Mouse (Mus musculus): ENCODE measurements around the gene Per2. TPM values are rescaled to one million over a fixed set of nuclear protein-coding genes. Genes with fewer than 3 reads are reported as not detected.
A peak's percentile ranks its signal among the peaks of the same experiment; 100 is the strongest.

The Per2 gene
- total RNA-seq, 2 experiments from 2014 or later: 1.9 TPM

DNA sequence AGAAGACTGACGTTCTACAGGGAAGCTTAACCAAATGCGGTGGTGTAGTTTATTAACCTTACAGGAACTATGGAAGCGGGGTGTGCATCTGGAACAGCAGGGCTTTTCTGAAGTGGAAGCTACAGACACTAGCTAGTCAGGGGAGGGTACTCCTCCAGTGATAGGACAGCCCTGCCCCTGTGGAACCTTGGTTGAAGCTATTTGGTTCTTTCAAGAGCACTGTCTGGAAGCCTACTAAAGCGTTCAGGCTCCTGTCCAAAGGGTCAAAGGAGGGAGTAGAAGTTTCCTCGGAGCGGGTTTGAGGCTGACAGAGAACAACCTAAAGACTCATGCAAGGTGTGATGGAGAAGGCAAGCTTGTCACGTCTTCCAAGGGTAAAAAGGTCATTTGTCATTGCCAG lies 945 bp upstream of the Per2 start:
- ATAC-seq (ENCODE audit: poor library complexity, severe bottlenecking): no peak

DNA sequence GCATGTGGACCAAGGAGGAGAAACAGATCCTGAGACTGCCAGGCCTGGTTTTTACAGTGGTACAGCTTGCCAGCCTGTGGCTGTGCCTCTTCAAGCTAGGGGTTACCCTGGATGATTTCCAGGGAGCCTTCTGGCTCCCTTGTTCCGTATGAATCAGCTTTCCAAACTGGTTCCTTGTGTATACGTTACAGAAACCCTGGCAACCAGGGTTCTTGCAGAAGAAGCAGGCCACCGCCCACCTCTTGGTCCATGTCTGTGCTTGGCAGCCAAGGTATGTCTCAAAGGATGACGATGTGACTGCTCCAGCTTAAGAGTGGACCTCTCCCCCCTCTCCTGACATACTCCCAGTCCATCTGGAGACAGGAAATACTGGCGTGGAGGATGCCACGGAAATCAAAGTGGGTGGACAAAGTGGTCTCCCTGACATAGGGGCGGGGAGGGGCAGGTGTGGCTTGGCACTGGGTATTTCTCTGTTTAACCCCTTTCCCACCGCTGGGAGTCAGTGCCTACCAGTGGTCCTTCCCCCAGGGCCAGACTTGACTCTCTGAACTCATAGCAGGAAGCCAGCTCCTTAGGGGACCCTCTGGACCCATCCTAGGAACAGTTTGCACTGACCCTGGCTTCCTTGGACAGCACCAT lies 782 bp downstream of the Per2 start:
- peak; percentile 7 for ATAC-seq (ENCODE audit: poor library complexity, severe bottlenecking)

DNA sequence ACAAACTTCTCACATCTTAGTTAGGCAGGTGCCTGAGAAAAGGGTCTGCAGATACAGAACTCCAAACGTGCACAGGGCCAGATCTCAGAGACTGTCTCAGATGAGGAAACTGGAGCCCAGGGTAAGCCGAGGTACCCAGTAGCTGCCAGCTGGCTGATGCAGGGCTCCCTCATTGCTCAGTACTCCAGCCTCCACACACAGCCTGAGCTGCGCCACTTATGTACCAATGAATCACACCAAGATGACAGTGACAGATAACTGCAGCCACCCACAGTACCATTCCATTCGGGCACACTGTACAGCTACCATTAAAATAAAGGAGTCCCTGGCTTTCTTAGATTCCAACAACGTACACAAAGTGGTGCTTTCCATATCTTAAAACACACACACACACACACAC lies 1.4 kb downstream of the Per2 start:
- no peak for ATAC-seq (ENCODE audit: poor library complexity, severe bottlenecking)

DNA sequence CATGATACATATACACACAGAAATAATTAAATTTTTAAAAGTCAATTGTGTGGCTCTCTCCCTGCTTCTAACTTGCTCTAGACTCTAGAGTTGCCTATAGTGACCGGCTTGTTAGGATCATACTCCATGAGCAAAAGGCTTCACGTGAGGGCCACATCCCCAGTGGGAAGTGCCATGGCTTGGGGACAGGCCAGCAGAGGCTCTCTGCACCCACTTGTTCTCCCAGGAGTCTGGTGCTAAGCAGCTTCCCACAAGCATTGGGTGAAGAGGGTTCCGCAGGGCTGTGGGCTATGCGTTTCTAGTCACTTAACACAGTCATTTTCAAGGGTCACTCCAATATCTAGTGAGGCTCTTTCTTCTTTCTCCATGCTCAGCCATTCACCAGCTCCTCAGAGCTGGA lies 2.0 kb downstream of the Per2 start:
- ATAC-seq (ENCODE audit: poor library complexity, severe bottlenecking): no peak

DNA sequence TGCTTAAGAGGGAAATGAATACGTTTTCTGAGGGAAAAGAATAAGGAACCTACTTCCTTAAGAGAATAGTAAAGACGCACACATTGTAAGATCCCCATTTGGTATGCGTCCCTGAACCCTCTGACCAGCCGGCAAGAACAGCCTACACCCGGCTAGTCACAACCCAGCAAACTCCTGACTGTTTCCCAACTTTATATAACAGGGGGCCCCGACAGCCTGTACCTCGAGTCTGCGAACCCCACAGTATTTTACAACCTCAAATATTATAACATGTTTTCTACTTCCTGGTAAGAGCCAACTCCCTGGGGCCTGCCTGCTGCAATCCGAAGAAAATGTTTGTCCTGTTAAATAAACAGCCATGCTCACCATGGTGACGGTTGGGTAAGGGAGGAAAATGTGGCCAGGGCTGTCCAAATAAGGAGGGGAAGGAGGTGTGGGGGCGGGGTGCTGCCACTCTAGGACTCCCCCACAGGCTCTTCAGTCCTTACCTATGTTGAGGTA lies 2.8 kb downstream of the Per2 start:
- ATAC-seq (ENCODE audit: poor library complexity, severe bottlenecking): peak; percentile 38

DNA sequence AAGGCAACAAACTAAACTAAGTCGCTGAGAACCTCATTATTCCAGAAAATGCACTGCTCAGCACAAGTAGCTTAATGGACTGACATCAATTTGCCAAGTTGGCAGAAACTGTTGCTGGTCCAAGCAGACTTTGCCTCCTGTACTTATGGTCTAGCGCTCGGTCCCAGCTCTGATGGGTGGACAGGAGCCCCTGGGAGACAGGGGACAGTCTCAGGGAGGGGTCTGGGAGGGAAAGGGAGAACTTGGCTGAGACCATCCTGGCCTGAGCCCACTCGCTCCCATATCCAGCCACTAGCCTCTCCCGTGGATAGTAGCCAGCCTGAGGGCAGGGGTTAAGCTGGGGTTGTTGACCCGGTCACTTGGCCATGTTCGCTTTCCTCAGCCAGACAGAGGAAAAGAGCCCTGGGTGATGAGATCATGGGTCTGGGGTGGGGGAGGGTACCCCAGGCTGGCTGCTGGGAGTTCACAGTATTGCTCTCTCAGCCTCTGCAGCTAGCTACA lies 3.4 kb downstream of the Per2 start:
- ATAC-seq (ENCODE audit: poor library complexity, severe bottlenecking): no peak

DNA sequence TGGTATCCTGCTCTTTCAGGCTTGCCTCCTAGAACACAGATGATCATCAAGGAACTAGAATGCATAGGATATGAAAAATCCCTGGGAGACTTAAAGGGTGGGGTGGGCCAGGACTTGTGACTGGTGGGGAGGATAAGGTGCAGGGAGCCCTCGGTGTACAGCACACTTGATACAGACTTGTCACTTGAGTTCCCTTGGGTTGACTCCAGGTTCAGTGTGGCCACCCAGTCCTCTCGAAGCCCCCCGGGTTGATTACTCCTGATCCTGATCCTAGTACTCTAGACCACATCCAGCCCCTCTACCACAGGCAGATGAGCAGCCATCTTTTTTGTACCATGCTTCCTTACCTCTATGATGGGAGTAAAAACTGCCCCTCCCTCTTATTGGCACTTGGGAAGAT lies 4.2 kb downstream of the Per2 start:
- ATAC-seq (ENCODE audit: poor library complexity, severe bottlenecking): no peak

DNA sequence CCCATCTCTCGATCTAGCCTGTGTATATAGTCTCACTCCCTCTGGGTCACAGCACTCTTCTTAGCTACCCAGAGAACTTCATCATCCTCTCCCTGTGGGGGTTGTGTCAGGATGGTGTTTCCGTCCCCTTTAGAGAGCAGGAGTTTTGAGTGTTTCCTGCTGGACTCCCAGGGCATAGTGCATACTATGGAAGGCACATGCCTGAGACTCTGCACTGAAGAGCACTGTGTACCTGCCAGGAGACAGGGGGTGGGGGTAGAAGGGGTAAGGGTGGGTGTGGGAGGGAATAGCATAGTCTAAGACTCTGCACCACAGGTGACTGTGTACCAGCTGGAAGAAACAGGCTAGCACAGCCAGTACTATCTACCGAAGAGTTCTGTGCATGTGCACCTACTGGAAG lies 4.8 kb downstream of the Per2 start:
- ATAC-seq (ENCODE audit: poor library complexity, severe bottlenecking): no peak

DNA sequence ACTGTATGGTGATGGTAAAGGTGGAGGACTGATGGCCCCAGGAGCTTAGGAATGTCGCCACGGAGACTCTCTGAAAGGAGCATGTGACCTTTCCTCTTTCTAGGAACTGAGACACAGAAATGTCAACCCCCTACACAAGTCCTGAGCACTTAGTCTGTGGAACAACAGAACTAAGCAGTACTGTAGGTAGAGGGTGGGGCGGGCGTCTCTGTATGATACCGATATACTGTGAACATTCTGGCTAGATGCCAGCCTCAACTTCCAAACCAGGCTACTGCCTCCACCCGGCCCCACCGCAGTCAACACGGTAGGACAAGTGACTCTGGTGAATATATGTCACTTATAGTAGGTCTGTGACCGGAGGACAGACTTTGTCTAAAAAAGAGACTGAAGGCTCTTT lies 5.2 kb downstream of the Per2 start:
- no peak for ATAC-seq (ENCODE audit: poor library complexity, severe bottlenecking)

DNA sequence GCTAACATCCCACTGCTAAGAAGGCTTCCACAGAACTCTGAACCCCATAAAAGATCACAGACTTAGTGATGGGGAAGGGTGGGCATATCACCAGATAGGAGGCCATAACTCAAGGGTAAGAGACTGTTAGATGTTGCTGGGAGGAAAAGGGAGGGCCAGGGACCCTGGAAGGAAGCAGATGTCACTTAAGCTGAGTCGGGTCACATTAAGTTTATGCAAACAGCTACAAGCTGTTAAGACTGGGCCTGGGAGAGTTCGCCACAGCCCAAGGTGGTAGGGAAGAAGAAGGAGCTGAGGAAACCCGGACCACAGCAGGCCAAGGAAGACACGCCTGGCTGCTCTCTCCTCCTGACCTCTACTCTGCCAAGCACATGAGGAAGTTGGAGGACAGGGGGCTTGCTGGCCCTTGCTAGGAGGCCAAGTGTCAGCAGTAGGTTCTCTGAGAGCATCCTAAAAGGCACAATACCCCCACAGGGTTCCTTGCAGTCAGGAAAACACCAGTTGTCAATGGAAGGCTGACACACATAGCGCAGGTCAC lies 7.5 kb downstream of the Per2 start:
- ATAC-seq (ENCODE audit: poor library complexity, severe bottlenecking): no peak

DNA sequence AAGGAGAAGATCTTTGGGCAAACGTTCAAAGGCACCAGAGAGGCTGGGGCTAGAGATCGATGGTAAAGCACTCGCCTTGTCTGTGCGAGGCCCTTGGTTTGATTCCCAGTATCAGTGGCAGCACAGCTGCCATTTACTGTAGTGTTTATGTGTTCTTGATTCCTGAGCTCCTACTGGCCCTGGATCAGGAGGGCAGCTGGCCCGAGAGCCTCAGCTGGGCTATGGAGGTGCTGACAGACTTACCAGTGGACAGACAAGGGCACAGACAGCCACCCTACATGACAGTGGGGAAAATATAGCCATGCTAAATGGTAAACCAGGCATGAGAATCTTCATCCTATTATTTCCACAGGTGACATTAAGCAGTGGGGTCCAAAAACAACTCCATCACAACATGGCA lies 8.3 kb downstream of the Per2 start:
- no peak for ATAC-seq (ENCODE audit: poor library complexity, severe bottlenecking)

DNA sequence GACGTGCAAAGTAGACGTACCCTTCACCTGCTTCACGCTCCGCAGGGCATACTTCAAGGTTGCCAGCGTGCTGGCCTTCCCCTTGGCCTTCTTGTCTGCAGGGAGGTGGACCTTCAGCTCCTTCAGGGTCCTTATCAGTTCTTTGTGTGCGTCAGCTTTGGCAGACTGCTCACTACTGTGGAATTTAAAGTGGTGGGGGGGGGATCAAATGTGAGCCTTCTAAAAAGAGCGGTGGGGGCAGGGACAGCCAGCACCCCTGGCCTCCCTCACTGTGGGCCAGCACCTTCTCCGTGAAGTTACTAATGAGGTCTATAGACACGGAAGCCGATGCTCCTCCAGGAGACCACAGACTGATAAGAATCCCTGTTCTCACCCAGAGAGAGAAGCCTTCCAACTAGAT lies 10.4 kb downstream of the Per2 start:
- no peak for ATAC-seq (ENCODE audit: poor library complexity, severe bottlenecking)

DNA sequence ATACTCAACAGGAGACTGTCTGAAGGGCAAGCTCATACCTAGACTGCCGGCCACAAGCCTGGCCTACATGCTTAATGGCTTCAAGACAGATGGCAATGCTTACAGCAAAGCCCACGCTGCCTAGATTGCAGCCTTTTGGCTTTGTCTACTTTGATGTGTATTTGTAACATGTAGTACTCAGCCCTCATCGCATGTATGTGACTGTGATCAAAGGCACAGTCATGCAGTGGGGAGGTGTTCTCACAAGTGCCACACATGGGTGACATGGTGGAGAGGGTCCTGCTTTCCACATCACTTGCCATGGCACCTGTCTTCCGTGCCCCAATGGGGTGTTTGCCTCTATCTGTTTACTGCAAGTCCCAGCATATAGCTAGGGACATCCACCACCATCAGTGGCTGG lies 12.6 kb downstream of the Per2 start:
- ATAC-seq (ENCODE audit: poor library complexity, severe bottlenecking): no peak

DNA sequence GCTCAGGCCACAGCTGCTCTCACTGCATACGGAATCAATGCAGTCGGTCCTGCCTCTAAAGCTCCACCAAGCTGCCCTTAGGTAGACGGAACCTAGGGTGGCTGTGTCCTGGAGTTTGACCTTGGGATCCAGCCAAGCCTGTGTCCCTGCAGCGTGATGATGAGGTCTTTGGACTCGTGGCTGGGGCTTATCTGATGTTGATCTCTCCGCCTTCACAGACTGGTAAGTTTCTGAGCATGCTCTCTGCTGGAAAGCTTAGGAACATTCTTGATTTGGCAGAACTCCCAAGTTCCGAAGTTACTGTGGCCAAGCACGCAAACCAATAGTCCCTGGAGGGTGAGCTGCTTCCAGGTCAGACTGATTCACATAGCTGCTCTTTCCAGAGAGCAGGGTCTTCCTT lies 13.1 kb downstream of the Per2 start:
- ATAC-seq (ENCODE audit: poor library complexity, severe bottlenecking): no peak

DNA sequence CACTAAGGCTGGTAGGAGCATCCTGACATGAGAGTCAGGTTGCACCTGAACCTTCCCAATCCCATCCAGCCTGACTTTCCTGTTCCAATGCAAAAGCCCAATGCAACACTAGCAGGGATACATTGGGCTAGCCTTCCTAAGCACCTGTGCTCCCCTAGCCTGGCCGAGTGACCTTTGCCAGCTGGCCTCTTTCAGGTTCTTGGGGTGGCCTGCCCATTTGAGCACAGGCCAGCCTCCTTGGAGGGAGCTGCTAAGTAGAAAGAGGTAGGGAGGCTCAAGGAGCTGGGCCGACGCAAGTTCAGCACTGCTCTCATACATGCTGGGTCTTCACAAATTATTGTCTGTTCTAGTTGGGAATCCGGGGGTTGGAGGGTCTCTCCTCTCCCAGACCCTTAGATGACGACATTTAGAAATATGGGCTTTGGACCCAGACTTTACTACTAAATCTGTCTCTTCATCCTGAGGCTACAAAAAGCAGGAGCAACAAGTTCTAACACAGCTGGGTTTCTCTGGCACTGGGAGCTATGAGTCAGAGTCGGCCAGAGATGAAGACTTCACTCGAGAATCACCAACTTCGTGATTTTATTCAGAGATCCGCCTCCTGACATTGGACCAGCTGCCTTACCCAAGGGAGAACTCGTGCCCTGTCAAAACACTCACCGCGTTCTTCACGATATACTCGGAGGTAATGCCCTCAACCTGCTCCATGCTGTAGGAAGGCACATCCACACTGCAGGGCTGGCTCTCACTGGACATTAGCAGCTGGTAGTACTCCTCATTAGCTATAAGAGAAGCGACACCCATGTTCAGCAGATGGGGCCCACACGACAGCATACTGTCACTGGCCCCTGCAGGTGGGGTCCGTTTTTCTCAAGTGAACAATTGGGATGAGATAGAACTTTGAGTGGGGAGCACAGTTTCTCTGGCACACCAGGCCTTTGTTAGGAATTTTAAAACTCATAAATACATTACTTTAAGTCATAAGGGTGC lies 14.0 kb downstream of the Per2 start:
- no peak for ATAC-seq (ENCODE audit: poor library complexity, severe bottlenecking)

DNA sequence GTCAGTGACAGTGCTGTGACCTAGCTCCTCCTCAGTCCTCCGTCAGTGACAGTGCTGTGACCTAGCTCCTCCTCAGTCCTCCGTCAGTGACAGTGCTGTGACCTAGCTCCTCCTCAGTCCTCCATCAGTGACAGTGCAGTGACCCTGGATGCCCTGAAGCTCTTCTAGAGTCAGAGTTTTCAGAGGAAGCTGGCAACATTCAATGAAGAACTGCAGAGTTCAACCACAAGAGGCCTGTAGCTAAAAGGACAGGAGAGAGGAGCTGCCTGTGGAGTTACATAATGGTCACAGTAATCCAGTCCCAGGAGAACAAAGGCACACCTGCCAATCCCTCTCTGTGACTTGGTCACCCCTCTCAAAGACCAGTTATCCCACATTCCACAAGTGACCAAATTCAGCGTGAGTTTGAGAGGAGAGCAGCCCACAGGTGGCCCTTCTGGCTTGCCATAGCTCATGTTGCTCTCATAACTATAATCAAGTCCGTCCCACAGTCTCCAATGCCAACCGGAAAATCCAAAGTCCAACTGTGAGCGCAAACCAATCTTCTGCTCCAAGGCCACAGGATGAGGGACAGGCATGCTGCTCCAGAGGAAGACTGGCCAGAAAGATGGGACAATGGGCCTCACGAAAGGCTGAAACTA lies 16.7 kb downstream of the Per2 start:
- no peak for ATAC-seq (ENCODE audit: poor library complexity, severe bottlenecking)

DNA sequence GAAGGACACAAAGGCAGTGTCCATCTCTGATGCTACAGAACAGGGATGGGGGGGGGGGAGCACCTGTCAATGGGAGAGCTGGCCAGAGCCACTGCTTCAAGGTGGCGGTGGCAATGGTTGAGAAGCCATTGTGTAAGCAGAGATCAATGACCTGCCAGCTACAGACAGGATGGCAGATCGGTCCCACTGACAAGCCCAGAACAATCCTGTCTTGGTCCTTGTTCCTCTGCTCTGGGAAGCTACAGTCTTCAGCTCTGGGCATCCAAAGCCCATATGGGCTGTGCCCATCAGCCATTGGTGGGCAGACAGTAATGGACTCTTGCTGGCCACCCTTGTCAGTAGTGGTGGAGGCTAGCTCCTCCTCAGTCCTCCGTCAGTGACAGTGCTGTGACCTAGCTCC lies 17.3 kb downstream of the Per2 start:
- ATAC-seq (ENCODE audit: poor library complexity, severe bottlenecking): no peak

DNA sequence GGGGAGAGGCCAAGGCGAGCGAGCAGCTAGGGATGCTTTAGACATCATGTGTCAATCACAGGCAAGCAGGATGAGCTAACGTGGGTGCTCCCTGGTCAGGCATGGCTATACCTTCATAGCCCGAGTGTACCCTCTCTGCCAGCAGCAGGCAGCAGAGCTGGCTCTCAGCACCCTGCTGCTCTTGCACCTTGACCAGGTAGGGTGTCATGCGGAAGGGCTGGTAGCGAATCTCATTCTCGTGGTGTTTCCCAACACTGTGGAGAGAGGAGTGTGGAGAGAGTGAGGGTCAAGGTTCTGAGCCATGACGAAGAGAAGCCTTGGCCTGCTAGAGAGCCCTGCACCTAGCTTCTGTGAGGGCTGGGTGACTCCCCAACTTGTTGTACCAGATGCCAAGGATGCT lies 19.3 kb downstream of the Per2 start:
- no peak for ATAC-seq (ENCODE audit: poor library complexity, severe bottlenecking)

DNA sequence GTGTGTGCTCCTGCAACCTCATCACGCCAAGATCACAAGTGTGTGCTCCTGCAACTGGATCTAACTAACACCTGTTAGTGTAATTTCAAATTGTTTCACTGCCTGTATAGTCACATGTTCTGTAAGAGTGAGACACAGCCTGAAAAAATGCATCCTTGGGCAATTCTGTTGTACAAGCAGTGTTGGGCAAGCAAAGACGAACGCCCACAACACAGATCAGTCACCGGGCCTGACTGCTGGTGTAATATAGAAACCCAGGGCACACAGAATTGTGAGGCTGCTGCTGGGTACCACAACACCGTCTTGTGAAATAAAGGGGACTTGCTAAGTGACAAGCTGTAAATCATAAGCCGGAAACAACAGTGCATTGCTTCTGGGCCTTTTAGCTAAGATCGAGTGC lies 21.6 kb downstream of the Per2 start:
- ATAC-seq (ENCODE audit: poor library complexity, severe bottlenecking): peak; percentile 80

DNA sequence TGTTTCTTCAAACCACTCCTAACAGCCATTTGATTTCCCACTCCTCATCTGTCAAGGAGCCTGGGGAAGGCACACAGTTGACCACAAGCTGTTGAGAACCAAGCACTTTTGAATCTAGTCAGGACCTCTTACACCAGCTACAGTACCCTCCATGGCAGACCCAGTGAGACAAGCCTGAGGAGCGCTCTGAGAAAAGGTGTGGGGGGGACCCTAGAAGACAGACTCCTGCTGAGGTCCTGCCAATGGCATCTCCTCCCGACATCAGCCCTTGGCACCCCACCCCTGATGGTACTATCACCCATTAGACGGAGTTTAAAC lies 22.1 kb downstream of the Per2 start:
- ATAC-seq (ENCODE audit: poor library complexity, severe bottlenecking): no peak

DNA sequence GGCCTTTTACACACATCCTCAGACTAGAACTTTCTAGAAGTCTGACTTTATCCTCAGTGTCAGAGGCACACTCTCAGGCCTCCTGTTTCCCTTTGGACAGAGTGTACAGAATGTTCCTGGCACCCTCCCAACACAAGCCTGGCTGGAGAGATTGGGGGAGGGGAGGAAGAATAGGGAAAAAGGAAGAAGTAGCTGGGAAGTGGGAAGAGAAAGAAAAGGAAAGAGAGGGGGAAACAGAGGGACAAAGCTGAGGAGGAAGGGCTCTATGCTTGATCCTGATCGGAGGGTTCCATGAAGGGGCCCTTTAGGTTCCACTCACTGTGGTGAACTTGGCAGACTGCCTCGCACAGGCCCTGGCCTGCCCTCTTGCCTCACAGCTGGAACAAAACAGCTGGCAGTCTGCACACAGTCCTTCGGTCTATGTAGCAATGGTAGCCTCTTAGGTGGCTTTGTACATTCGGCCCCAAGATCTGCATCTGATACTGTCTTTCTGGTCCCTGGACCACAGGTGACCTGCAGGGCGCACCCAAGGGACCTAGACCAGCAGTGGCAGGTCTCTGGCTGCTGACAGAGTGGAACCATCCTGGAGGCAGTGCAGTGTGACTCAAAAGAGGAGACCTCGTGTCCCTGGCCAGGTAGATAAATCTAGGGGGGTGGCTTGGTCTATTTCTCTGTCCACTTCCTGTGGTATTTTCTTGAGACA lies 22.6 kb downstream of the Per2 start:
- ATAC-seq (ENCODE audit: poor library complexity, severe bottlenecking): peak; percentile 30

Measured in megakaryocyte, adult 5-6 weeks (primary cell).